Mouse (Mus musculus): ENCODE data around the gene Sumf1. TPM values are rescaled to one million over a fixed set of nuclear protein-coding genes. Genes with fewer than 3 reads are reported as not detected.

Gene Sumf1
- total and polyA plus RNA-seq, 3 experiments: 11.0 to 23.1 (median 14.9) TPM

- peaks cover under 1 to 3% of the 10 kb centered on the region in 2 experiments for H3K4me1 ChIP-seq (ENCODE audit: control insufficient read depth in 1 of 2, insufficient read depth in 2 of 2)
- peaks cover 5% of the 10 kb centered on the region for H3K9me3 ChIP-seq (replicated peaks; ENCODE audit: low read length)
- DNase-seq (ENCODE audit: extremely low read depth): no peak
- H3K79me2 ChIP-seq (replicated peaks; ENCODE audit: control insufficient read depth, extremely low read depth, insufficient read depth, poor library complexity, severe bottlenecking): no peaks in the 10 kb centered on the region
- TF ChIP-seq PAX5 (IDR thresholded peaks at IDR 0.05; ENCODE audit: low read length): no peak
- TF ChIP-seq KAT2A (IDR thresholded peaks at IDR 0.05; ENCODE audit: insufficient replicate concordance, low read length): no peak
- no peak for TF ChIP-seq MYC (IDR thresholded peaks at IDR 0.05; ENCODE audit: low read depth, low read length)
- TF ChIP-seq EP300 (IDR thresholded peaks at IDR 0.05; ENCODE audit: low read length): no peak
- H3K27me3 ChIP-seq (replicated peaks): no peaks in the 10 kb centered on the region
- H3K9ac ChIP-seq (ENCODE audit: insufficient read depth, low read depth): no peak overlapping the region
- dilution Hi-C loops (cut with MboI; ENCODE audit: extremely low pct_ligation_motif_present, extremely low pct_unique_long_range_greater_than_20kb, low sequenced_read_pairs) (no loop called here), in situ Hi-C loops (cut with MboI; ENCODE audit: low pct_ligation_motif_present, low pct_unique_long_range_greater_than_20kb, low sequenced_read_pairs) (loop anchor here (25.0 kb wide), 2 partner anchors 666 to 1259 kb away; partner anchors contain the start of gene Crbn)
- H3K36me3 ChIP-seq (replicated peaks in 1 of 2; ENCODE audit: control insufficient read depth in 1 of 2, insufficient read depth in 1 of 2, low read length in 1 of 2): peaks cover 0 to 4% of the 10 kb centered on the region in 2 experiments
- H3K27ac ChIP-seq (ENCODE audit: insufficient read depth, low read depth): no peak overlapping the region
- no peak overlapping the region for H3K4me2 ChIP-seq (ENCODE audit: insufficient read depth, low read depth, poor library complexity, severe bottlenecking)
- no peak overlapping the region for H3K4me3 ChIP-seq (replicated peaks in 1 of 3; ENCODE audit: low read depth in 2 of 3, low read length in 2 of 3, poor library complexity in 1 of 3)
These were observed 114.4 kb downstream of the Sumf1 start for GRCm38 (mm10) chr6:108070947-108071346.

DNA sequence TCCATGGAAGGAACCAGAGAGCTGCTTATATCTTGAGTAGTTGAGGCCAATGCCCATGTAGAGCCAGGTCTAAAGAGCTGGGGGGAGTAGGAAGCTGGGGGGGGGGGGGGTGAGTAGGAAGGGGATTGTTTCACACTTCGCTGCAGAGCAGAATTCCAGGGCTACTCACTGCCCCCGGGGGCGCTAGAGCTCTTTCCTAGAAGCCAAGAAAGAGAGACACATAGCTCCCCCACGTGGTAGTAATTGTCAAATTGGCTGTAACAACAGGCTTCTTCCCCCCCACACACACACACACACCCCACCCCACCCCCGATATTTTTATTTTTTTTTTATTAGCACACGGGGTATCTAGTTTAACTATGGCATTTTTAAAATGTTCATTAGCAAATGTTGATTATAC is 119.8 kb downstream of the Sumf1 start:
- Histone ChIP-seq H3K9ac (ENCODE audit: insufficient read depth, low read depth) (peak overlapping the region; percentile 65), H3K27ac (ENCODE audit: insufficient read depth, low read depth) (no peak overlapping the region), H3K4me3 (replicated peaks in 1 of 3; ENCODE audit: low read depth in 2 of 3, low read length in 2 of 3, poor library complexity in 1 of 3) (peak overlapping the region; percentile 41 to 58 (median 57)), H3K9me3 (replicated peaks; ENCODE audit: low read length) (no peaks in the 10 kb centered on the region), H3K79me2 (replicated peaks; ENCODE audit: control insufficient read depth, extremely low read depth, insufficient read depth, poor library complexity, severe bottlenecking) (no peaks in the 10 kb centered on the region), H3K27me3 (replicated peaks) (peaks cover 27% of the 10 kb centered on the region), H3K4me1 (ENCODE audit: control insufficient read depth in 1 of 2, insufficient read depth in 2 of 2) (peaks cover 2 to 10% of the 10 kb centered on the region in 2 experiments), H3K4me2 (ENCODE audit: insufficient read depth, low read depth, poor library complexity, severe bottlenecking) (peak overlapping the region; percentile 86), H3K36me3 (replicated peaks in 1 of 2; ENCODE audit: control insufficient read depth in 1 of 2, insufficient read depth in 1 of 2, low read length in 1 of 2) (no peaks in the 10 kb centered on the region)
- dilution Hi-C loops (cut with MboI; ENCODE audit: extremely low pct_ligation_motif_present, extremely low pct_unique_long_range_greater_than_20kb, low sequenced_read_pairs) (no loop called here), in situ Hi-C loops (cut with MboI; ENCODE audit: low pct_ligation_motif_present, low pct_unique_long_range_greater_than_20kb, low sequenced_read_pairs) (loop anchor here (25.0 kb wide), 2 partner anchors 672 to 1253 kb away; partner anchors contain the start of gene Crbn)
- TF ChIP-seq PAX5 (IDR thresholded peaks at IDR 0.05; ENCODE audit: low read length) (no peak), CTCF (conservative IDR thresholded peaks at IDR 0.05 in 1 of 2, IDR thresholded peaks at IDR 0.05 in 1 of 2; ENCODE audit: low read depth in 2 of 2, low read length in 2 of 2) (peak in 1 of 2 experiments; percentile 94; a peak in 2 of 4 replicates), BHLHE40 (IDR thresholded peaks at IDR 0.05; ENCODE audit: low read depth, low read length) (no peak), NRF1 (IDR thresholded peaks at IDR 0.05; ENCODE audit: low read depth, low read length) (no peak), IRF4 (IDR thresholded peaks at IDR 0.05; ENCODE audit: low read depth, low read length) (peak; percentile 4; the same call in 1 of the 2 replicates), UBTF (IDR thresholded peaks at IDR 0.05; ENCODE audit: low read depth, low read length) (no peak), NELFE (IDR thresholded peaks at IDR 0.05; ENCODE audit: low read depth, low read length) (no peak; the same call in 1 of the 2 replicates), POLR2A (IDR thresholded peaks at IDR 0.05; ENCODE audit: low read depth, low read length) (no peak), SIN3A (IDR thresholded peaks at IDR 0.05; ENCODE audit: low read length) (peak; percentile 7; the same call in 1 of the 2 replicates), JUN (IDR thresholded peaks at IDR 0.05; ENCODE audit: insufficient read depth, low read depth, low read length) (no peak), HCFC1 (IDR thresholded peaks at IDR 0.05; ENCODE audit: low read depth, low read length) (no peak), ZMIZ1 (IDR thresholded peaks at IDR 0.05; ENCODE audit: low read depth, low read length) (no peak), TCF12 (IDR thresholded peaks at IDR 0.05; ENCODE audit: low read depth, low read length) (no peak), KAT2A (IDR thresholded peaks at IDR 0.05; ENCODE audit: insufficient replicate concordance, low read length) (no peak), SMC3 (IDR thresholded peaks at IDR 0.05; ENCODE audit: low read depth, low read length) (peak; percentile 56), ZNF384 (IDR thresholded peaks at IDR 0.05; ENCODE audit: low read depth, low read length) (0 out of 2 replicates have a peak, but pooled peaks have one; percentile 4), RAD21 (IDR thresholded peaks at IDR 0.05; ENCODE audit: low read depth, low read length) (peak; percentile 64)
- DNase-seq (ENCODE audit: extremely low read depth): peak; percentile 88

Measured in CH12.LX (cell line).